Mouse (Mus musculus) ES-Bruce4 (cell line): Measurements from ENCODE around the gene Rere. TPM values are rescaled to one million over a fixed set of nuclear protein-coding genes. Genes with fewer than 3 reads are reported as not detected.
A peak's percentile ranks its signal among the peaks of the same experiment; 100 is the strongest.

Experiments
- H3K27ac ChIP-seq: 2 replicates; pipeline ENCODE4 v1.5.1; 2012; ENCODE audit warnings: low read length, inconsistent platforms; ENCODE audit not compliant: insufficient read depth
- H3K27me3 ChIP-seq: 2 replicates; pipeline ENCODE4 v1.6.1; 2012; ENCODE audit warnings: mild to moderate bottlenecking, low read length, inconsistent platforms; ENCODE audit not compliant: control insufficient read depth, poor library complexity, insufficient read depth, severe bottlenecking
- H3K36me3 ChIP-seq: 2 replicates; pipeline ENCODE4 v1.6.1; 2012; ENCODE audit warnings: inconsistent platforms, mild to moderate bottlenecking, low read length, moderate library complexity; ENCODE audit not compliant: control insufficient read depth, poor library complexity, insufficient read depth, severe bottlenecking
- H3K4me1 ChIP-seq: one replicate; pipeline ENCODE4 v1.8.1; 2011; ENCODE audit warnings: low read length; ENCODE audit not compliant: control insufficient read depth, insufficient read depth
- H3K4me3 ChIP-seq: 2 replicates; pipeline ENCODE4 v1.5.1; 2011; ENCODE audit warnings: low read depth, mild to moderate bottlenecking, low read length
- H3K9ac ChIP-seq: 2 replicates; pipeline ENCODE4 v1.6.1; 2012; ENCODE audit warnings: low read depth, mild to moderate bottlenecking, inconsistent platforms; ENCODE audit not compliant: poor library complexity, severe bottlenecking
- H3K9me3 ChIP-seq: replicated peaks from 2 replicates; pipeline ENCODE4 v1.6.1; 2012; ENCODE audit warnings: mild to moderate bottlenecking, low read length, inconsistent platforms; ENCODE audit not compliant: control insufficient read depth, poor library complexity, insufficient read depth, severe bottlenecking
- CTCF ChIP-seq: IDR thresholded peaks from one replicate; pipeline ENCODE4 v1.8.1; 2011; ENCODE audit warnings: low read depth, low read length
- EP300 ChIP-seq: IDR thresholded peaks from 2 replicates; pipeline ENCODE4 v1.6.1; 2011; ENCODE audit warnings: low read depth, low read length; ENCODE audit not compliant: insufficient read depth
- POLR2A ChIP-seq: IDR thresholded peaks from one replicate; pipeline ENCODE4 v1.8.1; 2011; ENCODE audit warnings: low read length; ENCODE audit not compliant: insufficient read depth
- polyA plus RNA-seq: library from polyadenylated mRNA; stranded (reverse); fragments of >200 nt; gene quantifications from 2 replicates; pipeline ENCODE4 v1.2.4, GENCODE M21; 2011; ENCODE audit warnings: low read depth; ENCODE audit not compliant: missing spikeins, insufficient read depth, insufficient read length

The Rere gene
- polyA plus RNA-seq, 1 experiment = 77.3 TPM

DNA sequence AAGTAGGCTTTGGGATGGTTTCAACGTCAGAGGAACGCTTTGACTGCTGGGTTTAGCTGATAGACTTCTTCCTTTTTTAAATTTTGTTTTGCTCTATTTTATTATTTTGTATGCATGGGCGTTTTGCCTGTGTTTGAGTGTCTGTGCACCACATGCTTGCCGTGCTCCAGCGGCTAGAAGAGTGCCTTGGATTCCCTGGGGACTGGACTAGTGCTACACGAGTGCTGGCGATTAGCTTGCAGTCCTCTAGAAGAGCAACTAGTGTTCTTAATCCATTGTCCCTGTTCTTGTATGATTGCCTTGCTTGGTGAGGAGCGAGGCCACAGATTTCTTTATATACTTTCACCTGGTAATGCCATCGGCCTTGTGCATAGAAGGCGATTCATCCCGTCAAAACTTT lies 122.5 kb downstream of the Rere start:
- H3K9ac ChIP-seq = no peak overlapping the region
- H3K9me3 ChIP-seq = no peaks in the 10 kb centered on the region
- H3K4me3 ChIP-seq = no peak overlapping the region
- TF ChIP-seq CTCF = no peak
- no peak for TF ChIP-seq POLR2A
- H3K27me3 ChIP-seq = no peaks in the 10 kb centered on the region
- H3K36me3 ChIP-seq = no peaks in the 10 kb centered on the region
- H3K27ac ChIP-seq = no peak overlapping the region
- H3K4me1 ChIP-seq = peaks cover 3% of the 10 kb centered on the region

GRCm38 (mm10) chr4:150404583-150404982 lies 123.1 kb downstream of the Rere start:
- Histone ChIP-seq H3K27ac (no peak overlapping the region), H3K9me3 (no peaks in the 10 kb centered on the region), H3K4me3 (no peak overlapping the region), H3K9ac (no peak overlapping the region), H3K36me3 (no peaks in the 10 kb centered on the region), H3K27me3 (no peaks in the 10 kb centered on the region), H3K4me1 (peaks cover 2% of the 10 kb centered on the region)
- no peak for TF ChIP-seq CTCF
- no peak for TF ChIP-seq POLR2A
- no peak for TF ChIP-seq EP300

GRCm38 (mm10) chr4:150405786-150406185 lies 124.3 kb downstream of the Rere start:
- peaks cover 2% of the 10 kb centered on the region for H3K4me1 ChIP-seq
- no peak overlapping the region for H3K27ac ChIP-seq
- TF ChIP-seq CTCF (no peak), EP300 (no peak), POLR2A (no peak)
- H3K4me3 ChIP-seq = no peak overlapping the region
- no peaks in the 10 kb centered on the region for H3K36me3 ChIP-seq
- no peak overlapping the region for H3K9ac ChIP-seq
- H3K27me3 ChIP-seq = no peaks in the 10 kb centered on the region
- no peaks in the 10 kb centered on the region for H3K9me3 ChIP-seq

DNA sequence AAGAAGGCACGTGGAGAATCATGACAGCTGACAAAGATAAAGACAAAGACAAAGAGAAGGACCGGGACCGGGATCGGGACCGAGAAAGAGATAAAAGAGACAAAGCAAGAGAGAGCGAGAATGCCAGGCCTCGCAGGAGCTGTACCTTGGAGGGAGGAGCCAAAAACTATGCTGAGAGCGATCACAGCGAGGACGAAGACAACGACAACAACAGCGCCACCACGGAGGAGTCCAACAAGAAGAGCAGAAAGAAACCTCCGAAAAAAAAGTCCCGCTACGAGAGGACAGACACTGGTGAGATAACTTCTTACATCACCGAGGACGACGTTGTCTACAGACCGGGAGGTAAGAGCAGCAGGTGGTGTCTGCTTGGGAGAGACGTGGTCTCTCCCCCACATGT lies 124.9 kb downstream of the Rere start:
- Histone ChIP-seq H3K9me3 (no peaks in the 10 kb centered on the region), H3K4me1 (peaks cover 2% of the 10 kb centered on the region), H3K27me3 (no peaks in the 10 kb centered on the region), H3K9ac (no peak overlapping the region), H3K36me3 (no peaks in the 10 kb centered on the region), H3K4me3 (no peak overlapping the region), H3K27ac (no peak overlapping the region)
- TF ChIP-seq POLR2A = no peak
- peak; percentile 11 for TF ChIP-seq CTCF

DNA sequence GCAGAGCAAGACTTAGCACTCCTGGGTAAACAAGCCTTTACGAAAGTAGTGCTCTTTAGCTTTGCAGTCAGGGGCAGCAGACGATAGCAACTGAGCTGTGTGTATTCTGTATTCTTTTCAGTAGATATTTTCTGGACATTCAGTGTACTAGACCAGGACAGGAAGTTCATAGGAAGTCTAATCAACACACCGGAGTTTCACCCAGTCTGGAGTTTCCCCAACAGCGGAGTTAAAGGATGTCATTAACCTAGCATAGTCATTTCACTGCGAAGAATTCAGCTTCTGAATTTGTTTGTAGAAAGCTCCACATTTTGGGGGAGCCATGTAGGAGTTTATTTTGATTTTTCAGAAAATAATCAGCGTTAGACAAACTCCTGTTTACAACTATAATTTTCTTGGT lies 125.4 kb downstream of the Rere start:
- no peak for TF ChIP-seq EP300
- TF ChIP-seq CTCF = no peak
- no peak for TF ChIP-seq POLR2A

DNA sequence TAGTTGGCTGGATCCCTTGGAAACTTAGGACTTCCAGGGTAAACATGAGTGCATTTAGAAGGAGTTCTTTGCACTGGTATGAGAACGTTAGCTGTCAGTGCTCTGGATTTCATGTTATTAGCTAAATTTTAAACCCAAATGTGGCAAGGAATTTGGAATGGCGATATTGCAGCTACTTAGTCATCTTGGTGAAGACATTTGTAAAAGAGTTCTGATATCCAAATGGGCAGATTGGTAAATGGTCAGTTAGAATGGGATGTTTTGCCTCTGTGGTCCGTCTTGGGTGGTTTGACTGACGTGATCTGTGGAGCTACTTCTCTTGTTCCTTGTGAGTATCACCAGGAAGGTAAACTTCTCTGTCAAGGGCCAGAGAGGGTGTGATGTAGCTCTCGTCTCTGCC lies 132.8 kb downstream of the Rere start:
- Histone ChIP-seq H3K27ac (no peak overlapping the region), H3K9ac (no peak overlapping the region), H3K27me3 (no peaks in the 10 kb centered on the region), H3K4me3 (no peak overlapping the region), H3K36me3 (no peaks in the 10 kb centered on the region; the same call in 1 of the 2 replicates), H3K4me1 (no peaks in the 10 kb centered on the region), H3K9me3 (no peaks in the 10 kb centered on the region)
- no peak for TF ChIP-seq CTCF
- no peak for TF ChIP-seq POLR2A
- no peak for TF ChIP-seq EP300

More for the DNA sequence above, 125.4 kb downstream of the Rere start:
- Histone ChIP-seq H3K4me3 (no peak overlapping the region), H3K9ac (no peak overlapping the region), H3K27me3 (no peaks in the 10 kb centered on the region), H3K4me1 (peaks cover 2% of the 10 kb centered on the region), H3K9me3 (no peaks in the 10 kb centered on the region), H3K27ac (no peak overlapping the region), H3K36me3 (no peaks in the 10 kb centered on the region)

DNA sequence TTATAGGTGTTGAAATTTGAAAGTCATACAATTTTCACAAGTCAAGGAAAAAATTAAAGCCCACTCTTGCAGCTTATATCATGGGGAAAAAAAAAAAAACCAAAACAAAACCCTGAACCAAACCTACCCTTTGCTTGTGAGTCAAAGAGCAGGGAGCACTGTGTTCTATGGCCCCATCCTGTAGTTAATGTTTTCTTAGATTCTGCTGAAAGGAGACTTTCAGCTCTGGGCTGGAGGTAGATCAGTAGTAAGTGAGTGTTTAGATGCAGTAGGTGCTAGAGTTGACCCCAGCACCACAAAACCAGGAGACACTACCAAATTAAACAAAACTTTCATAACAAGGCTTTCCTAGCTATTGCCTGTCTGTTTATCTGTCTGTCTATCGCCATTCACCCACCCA lies 133.3 kb downstream of the Rere start:
- Histone ChIP-seq H3K4me3 (no peak overlapping the region), H3K27me3 (no peaks in the 10 kb centered on the region), H3K9ac (no peak overlapping the region), H3K4me1 (no peaks in the 10 kb centered on the region), H3K36me3 (no peaks in the 10 kb centered on the region; the same call in 1 of the 2 replicates), H3K27ac (no peak overlapping the region), H3K9me3 (no peaks in the 10 kb centered on the region)
- TF ChIP-seq POLR2A (no peak), CTCF (no peak), EP300 (no peak)
